Mouse (Mus musculus): ENCODE results near the gene Arhgap31.

Gene Arhgap31

GRCm38 (mm10) chr16:38598986-38599680, 113.9 kb downstream of the Arhgap31 start:
- no peak for DNase-seq (ENCODE audit: low read depth)

GRCm38 (mm10) chr16:38596651-38597050, 116.4 kb downstream of the Arhgap31 start:
- no peak for DNase-seq (ENCODE audit: low read depth)

- no peak for DNase-seq (ENCODE audit: low read depth)
These were observed 117.0 kb downstream of the Arhgap31 start for GRCm38 (mm10) chr16:38596099-38596498.

GRCm38 (mm10) chr16:38594435-38594834, 118.6 kb downstream of the Arhgap31 start:
- no peak for DNase-seq (ENCODE audit: low read depth)

- no peak for DNase-seq (ENCODE audit: low read depth)
These were observed 120.1 kb downstream of the Arhgap31 start for GRCm38 (mm10) chr16:38592946-38593345.

GRCm38 (mm10) chr16:38592026-38592678, 120.9 kb downstream of the Arhgap31 start:
- no peak for DNase-seq (ENCODE audit: low read depth)

GRCm38 (mm10) chr16:38591506-38591905, 121.6 kb downstream of the Arhgap31 start:
- no peak for DNase-seq (ENCODE audit: low read depth)

- DNase-seq (ENCODE audit: low read depth) = no peak
These were observed 125.5 kb downstream of the Arhgap31 start for GRCm38 (mm10) chr16:38587572-38587971.

GRCm38 (mm10) chr16:38587163-38587562, 125.9 kb downstream of the Arhgap31 start:
- no peak for DNase-seq (ENCODE audit: low read depth)

GRCm38 (mm10) chr16:38585186-38585585, 127.9 kb downstream of the Arhgap31 start:
- no peak for DNase-seq (ENCODE audit: low read depth)

- no peak for DNase-seq (ENCODE audit: low read depth)
These were observed 128.3 kb downstream of the Arhgap31 start for GRCm38 (mm10) chr16:38584761-38585160.

GRCm38 (mm10) chr16:38571481-38571880, 141.6 kb downstream of the Arhgap31 start:
- DNase-seq (ENCODE audit: low read depth) = no peak

- no peak for DNase-seq (ENCODE audit: low read depth)
These were observed 144.9 kb downstream of the Arhgap31 start for GRCm38 (mm10) chr16:38568192-38568591.

- no peak for DNase-seq (ENCODE audit: low read depth)
These were observed 149.6 kb downstream of the Arhgap31 start for GRCm38 (mm10) chr16:38563516-38563915.

GRCm38 (mm10) chr16:38562968-38563327, 150.1 kb downstream of the Arhgap31 start:
- no peak for DNase-seq (ENCODE audit: low read depth)

- DNase-seq (ENCODE audit: low read depth) = peak; percentile 95
These were observed 150.7 kb downstream of the Arhgap31 start for GRCm38 (mm10) chr16:38562131-38562967.

GRCm38 (mm10) chr16:38558221-38558748, 154.8 kb downstream of the Arhgap31 start, which contains the start of gene Tmem39a:
Gene Tmem39a (plus strand): TSS chr16:38558698.
- DNase-seq (ENCODE audit: low read depth) = no peak

GRCm38 (mm10) chr16:38555988-38556387, 157.1 kb downstream of the Arhgap31 start:
- no peak for DNase-seq (ENCODE audit: low read depth)

- DNase-seq (ENCODE audit: low read depth) = peak; percentile 76
These were observed 163.3 kb downstream of the Arhgap31 start, which contains the start of gene Poglut1 for GRCm38 (mm10) chr16:38549479-38550396. Gene Poglut1 (minus strand): TSS chr16:38550258.

Measured in naive thymus-derived CD4-positive, alpha-beta T cell, adult 2 months (primary cell).